Mouse (Mus musculus): ENCODE data around the gene Pabpc1l.
"Not testable (repeated sequence)": the region's sequence is repeated elsewhere in the genome, so short reads cannot be mapped to it uniquely, and the experiment has no call there.

GRCm38 (mm10) chr2:164071437-164071820, 46.2 kb downstream of the Pabpc1l start:
- not testable (repeated sequence) for TF ChIP-seq CTCF (IDR thresholded peaks at IDR 0.05; ENCODE audit: borderline replicate concordance, extremely low read depth, insufficient read depth, insufficient read length); POLR2A (IDR thresholded peaks at IDR 0.05; ENCODE audit: borderline replicate concordance, extremely low read depth, insufficient read depth, insufficient read length, poor library complexity, severe bottlenecking)

Measured in brain, embryonic 14.5 days (tissue).